Mouse (Mus musculus): ENCODE data around the gene Sulf2. TPM values are rescaled to one million over a fixed set of nuclear protein-coding genes. Genes with fewer than 3 reads are reported as not detected.

Sulf2 gene
- polyA plus RNA-seq, 1 experiment: 14.2 TPM

DNA sequence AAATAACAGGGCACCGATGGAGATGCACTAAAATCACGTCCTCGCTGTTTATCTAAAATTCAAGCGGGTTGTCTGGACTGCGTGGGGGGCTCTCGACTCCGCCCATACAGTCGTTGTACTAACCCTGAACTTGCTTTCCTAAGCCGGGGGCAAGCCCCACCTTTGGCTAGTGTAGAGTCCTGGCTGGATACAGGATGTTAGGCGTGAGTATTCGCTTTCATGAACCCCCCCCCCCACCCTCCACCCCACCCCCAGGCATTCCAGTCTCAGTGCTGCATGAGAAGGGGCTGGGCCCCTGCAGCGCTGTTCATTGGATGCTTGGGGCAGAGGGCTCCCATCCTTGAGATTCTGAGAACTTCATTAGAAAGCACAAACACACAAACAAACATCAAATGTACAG, 659 bp upstream of the Sulf2 start:
- TF ChIP-seq POLR2A (IDR thresholded peaks at IDR 0.05; ENCODE audit: control insufficient read depth, low read depth, low read length): no peak
- Histone ChIP-seq H3K36me3 (ENCODE audit: control insufficient read depth, insufficient read depth, low read length) (no peaks in the 10 kb centered on the region), H3K27me3 (ENCODE audit: control insufficient read depth, insufficient read depth, low read length) (no peaks in the 10 kb centered on the region; the same call in 1 of the 2 replicates), H3K4me1 (ENCODE audit: control insufficient read depth, insufficient read depth, low read length) (peaks cover 18% of the 10 kb centered on the region), H3K4me3 (ENCODE audit: control insufficient read depth, low read depth, low read length) (no peak overlapping the region), H3K27ac (ENCODE audit: control insufficient read depth, insufficient read depth, low read depth, low read length) (no peak overlapping the region)

DNA sequence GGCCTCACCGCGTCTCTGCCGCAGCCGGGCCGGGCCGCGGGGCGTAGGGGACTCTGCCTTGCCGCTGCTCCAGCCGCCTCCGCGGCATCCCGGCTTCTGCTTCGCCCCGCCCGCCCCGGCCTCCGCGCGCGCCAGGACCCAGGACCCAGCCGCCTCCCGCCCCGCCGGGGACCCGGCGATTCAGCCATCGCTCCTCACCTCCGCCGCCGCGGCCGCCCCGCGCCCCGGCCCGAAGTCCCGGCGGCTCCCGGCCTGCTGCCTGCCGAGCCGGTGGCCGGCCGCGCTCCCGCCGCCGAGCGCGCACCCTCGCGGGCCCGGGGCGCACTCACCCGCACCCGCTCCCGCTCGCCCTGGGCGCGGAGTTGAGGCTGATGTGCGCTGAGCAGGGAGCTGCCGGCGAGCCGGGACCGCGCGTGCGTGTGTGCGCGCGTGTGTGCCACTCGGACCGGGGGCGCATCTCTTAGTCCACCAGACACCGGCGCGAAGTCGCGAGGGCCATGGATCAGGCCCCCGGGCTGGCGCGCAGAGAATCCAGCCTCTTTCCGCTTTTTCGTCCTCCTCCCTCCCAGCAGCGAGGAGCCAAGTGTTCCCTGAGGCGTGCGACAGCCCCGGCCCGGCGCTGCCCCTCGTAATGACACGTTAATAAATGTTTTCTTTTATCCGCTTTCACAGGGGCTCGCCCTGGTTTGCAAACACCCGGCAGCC, 562 bp downstream of the Sulf2 start:
- H3K27ac ChIP-seq (ENCODE audit: control insufficient read depth, insufficient read depth, low read depth, low read length): peak overlapping the region; percentile 82
- peaks cover 18% of the 10 kb centered on the region for H3K4me1 ChIP-seq (ENCODE audit: control insufficient read depth, insufficient read depth, low read length)
- no peaks in the 10 kb centered on the region for H3K36me3 ChIP-seq (ENCODE audit: control insufficient read depth, insufficient read depth, low read length)
- peak overlapping the region; percentile 79 for H3K4me3 ChIP-seq (ENCODE audit: control insufficient read depth, low read depth, low read length)
- no peak for TF ChIP-seq POLR2A (IDR thresholded peaks at IDR 0.05; ENCODE audit: control insufficient read depth, low read depth, low read length)
- TF ChIP-seq CTCF (IDR thresholded peaks at IDR 0.05; ENCODE audit: control insufficient read depth, insufficient read depth, insufficient replicate concordance, low read depth, low read length): no peak
- no peaks in the 10 kb centered on the region; the same call in 1 of the 2 replicates for H3K27me3 ChIP-seq (ENCODE audit: control insufficient read depth, insufficient read depth, low read length)

DNA sequence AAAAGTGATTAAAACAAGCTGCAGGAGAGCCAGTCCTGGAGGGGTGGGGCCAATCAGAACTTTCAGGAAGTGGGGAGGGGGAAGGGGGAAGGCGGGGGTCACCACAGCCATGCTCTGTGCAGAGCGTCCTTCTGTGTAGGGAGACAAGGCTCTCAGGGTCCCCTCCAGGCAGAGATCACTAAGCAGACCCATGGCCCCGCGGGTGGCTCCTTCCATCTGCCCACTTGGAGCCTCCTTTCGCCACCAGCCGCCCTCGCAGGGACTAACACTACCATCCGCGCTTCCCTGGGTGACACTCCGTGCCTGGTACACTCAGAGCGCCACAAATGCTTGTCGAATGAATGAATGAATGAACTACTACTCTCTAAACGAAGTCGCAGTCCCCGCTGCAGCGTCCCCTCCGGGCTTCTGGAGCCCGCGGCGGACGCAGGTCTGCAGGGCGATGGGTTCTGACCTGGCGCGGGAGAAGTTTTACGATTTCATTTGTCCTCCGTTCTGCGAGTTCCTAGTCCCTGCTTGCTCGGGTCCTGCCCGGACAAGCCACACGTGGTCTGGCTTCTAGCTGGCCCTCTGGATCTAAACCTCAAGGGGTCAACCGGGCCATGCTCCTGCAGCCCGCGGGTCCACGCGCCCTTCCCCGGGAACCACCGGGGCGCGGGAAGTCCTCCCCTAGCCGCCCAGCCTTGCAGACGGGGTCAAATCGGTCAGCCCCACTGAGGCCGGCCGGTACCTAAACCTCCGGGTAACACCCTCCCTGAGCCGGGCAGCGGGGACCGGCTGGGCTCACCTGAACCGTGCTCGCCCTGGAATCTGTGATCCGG, 1.4 kb downstream of the Sulf2 start:
- Histone ChIP-seq H3K4me3 (ENCODE audit: control insufficient read depth, low read depth, low read length) (peak overlapping the region; percentile 79), H3K27ac (ENCODE audit: control insufficient read depth, insufficient read depth, low read depth, low read length) (peak overlapping the region; percentile 74), H3K27me3 (ENCODE audit: control insufficient read depth, insufficient read depth, low read length) (no peaks in the 10 kb centered on the region; the same call in 1 of the 2 replicates), H3K4me1 (ENCODE audit: control insufficient read depth, insufficient read depth, low read length) (peaks cover 18% of the 10 kb centered on the region), H3K36me3 (ENCODE audit: control insufficient read depth, insufficient read depth, low read length) (no peaks in the 10 kb centered on the region)
- TF ChIP-seq CTCF (IDR thresholded peaks at IDR 0.05; ENCODE audit: control insufficient read depth, insufficient read depth, insufficient replicate concordance, low read depth, low read length) (no peak), POLR2A (IDR thresholded peaks at IDR 0.05; ENCODE audit: control insufficient read depth, low read depth, low read length) (no peak)

DNA sequence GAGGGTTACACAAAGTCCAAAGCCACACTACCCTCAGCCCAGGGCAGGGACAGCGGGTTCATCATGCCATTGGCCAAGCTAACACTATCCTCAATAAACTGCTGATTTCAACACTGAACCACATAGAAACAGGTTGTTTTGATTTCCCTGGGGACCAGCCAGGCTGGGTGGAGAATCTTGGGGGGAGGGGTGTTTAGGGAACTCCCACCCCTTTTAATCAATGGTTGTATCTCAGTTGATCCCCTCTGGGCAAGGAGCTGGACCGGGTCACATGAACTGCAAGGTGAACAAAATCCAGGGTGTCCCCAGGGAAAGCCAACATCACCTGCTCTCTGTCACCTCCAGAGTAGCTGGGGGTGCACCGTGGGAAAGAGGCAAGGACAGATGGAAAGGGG, 2.1 kb downstream of the Sulf2 start:
- H3K27ac ChIP-seq (ENCODE audit: control insufficient read depth, insufficient read depth, low read depth, low read length): peak overlapping the region; percentile 27
- peaks cover 18% of the 10 kb centered on the region for H3K4me1 ChIP-seq (ENCODE audit: control insufficient read depth, insufficient read depth, low read length)
- no peak overlapping the region for H3K4me3 ChIP-seq (ENCODE audit: control insufficient read depth, low read depth, low read length)
- no peaks in the 10 kb centered on the region for H3K36me3 ChIP-seq (ENCODE audit: control insufficient read depth, insufficient read depth, low read length)
- H3K27me3 ChIP-seq (ENCODE audit: control insufficient read depth, insufficient read depth, low read length): no peaks in the 10 kb centered on the region; the same call in 1 of the 2 replicates
- TF ChIP-seq CTCF (IDR thresholded peaks at IDR 0.05; ENCODE audit: control insufficient read depth, insufficient read depth, insufficient replicate concordance, low read depth, low read length) (no peak), POLR2A (IDR thresholded peaks at IDR 0.05; ENCODE audit: control insufficient read depth, low read depth, low read length) (no peak)

DNA sequence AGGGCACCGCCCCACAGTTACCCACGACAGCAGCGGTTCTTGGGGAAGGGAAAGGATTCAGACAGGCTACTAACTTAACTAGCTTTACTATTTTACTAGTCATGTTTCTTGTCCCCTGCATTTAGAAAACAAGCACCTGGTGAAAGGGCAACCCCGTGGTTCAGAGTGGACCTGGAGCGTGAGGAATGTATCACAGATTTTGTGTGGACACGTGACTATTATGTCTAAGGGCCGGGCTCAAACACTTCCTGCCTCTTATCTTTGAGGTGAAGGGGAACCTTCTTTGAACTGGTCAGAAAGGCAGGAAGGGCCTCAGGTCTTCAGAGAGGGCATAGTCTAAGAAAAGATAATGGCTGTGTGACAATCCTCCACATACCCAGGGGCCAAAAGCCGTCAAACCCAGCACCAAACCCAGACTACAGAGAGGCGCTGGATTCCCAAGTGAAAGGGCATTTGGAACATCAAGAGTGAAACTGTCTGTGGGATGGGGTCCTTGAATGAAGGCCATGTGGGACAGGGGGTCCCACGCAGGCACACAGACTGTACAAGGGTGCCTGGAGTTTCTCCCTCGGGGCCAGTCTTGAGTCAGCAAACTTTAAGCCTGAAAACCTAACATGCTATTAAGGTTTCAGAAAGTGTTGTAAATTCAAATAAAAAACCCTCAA, 2.6 kb downstream of the Sulf2 start:
- H3K4me1 ChIP-seq (ENCODE audit: control insufficient read depth, insufficient read depth, low read length): peaks cover 18% of the 10 kb centered on the region
- H3K4me3 ChIP-seq (ENCODE audit: control insufficient read depth, low read depth, low read length): no peak overlapping the region
- no peaks in the 10 kb centered on the region; the same call in 1 of the 2 replicates for H3K27me3 ChIP-seq (ENCODE audit: control insufficient read depth, insufficient read depth, low read length)
- no peaks in the 10 kb centered on the region for H3K36me3 ChIP-seq (ENCODE audit: control insufficient read depth, insufficient read depth, low read length)
- no peak overlapping the region; the same call in none of the 2 replicates for H3K27ac ChIP-seq (ENCODE audit: control insufficient read depth, insufficient read depth, low read depth, low read length)
- no peak for TF ChIP-seq CTCF (IDR thresholded peaks at IDR 0.05; ENCODE audit: control insufficient read depth, insufficient read depth, insufficient replicate concordance, low read depth, low read length)
- TF ChIP-seq POLR2A (IDR thresholded peaks at IDR 0.05; ENCODE audit: control insufficient read depth, low read depth, low read length): no peak

DNA sequence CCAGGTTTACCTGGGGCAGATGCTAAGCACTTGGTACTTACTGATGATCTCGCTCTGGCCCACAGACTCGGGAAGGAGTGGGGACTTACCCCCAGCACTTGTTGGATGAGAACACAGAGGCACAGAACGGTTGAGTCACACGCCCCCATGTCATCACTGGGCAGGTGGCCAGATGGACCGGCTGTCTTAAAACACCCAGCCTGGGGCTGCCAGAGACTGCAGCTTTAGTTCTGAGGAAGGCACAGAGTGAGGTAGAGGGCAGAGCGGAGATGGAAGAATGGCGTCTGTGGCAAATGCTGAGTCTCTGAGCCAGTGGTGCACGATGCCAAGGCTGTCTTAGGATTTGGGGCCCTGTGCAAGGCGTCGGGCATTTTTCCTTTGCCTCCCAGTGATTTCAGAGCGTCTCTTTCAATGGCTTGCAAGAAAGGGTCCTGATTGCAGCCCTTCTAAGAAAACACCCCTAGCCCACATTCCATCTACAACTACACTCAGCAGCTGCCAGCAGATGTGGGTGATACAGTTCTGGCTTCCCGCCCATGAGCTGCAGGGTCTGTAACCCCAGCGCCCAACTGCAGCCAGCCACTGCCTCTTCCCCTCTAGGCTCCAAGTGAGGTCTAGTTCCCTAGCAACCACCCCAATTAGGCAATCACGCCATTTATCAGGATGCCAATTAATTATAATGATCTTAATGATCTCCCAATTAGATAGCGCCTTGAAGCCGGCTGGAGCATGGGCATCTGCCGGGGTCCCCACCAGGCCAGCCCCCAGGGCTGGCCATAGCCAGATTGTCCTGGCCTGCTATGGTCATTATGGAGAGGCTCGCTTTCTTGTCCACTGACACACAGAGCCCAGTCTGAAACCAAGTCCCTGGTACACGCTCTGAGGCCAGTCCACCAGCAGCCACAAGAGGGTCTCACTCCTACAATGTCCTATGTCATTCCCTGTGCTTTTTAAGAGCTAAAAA, 3.7 kb downstream of the Sulf2 start:
- Histone ChIP-seq H3K27me3 (ENCODE audit: control insufficient read depth, insufficient read depth, low read length) (no peaks in the 10 kb centered on the region; the same call in 1 of the 2 replicates), H3K36me3 (ENCODE audit: control insufficient read depth, insufficient read depth, low read length) (no peaks in the 10 kb centered on the region), H3K27ac (ENCODE audit: control insufficient read depth, insufficient read depth, low read depth, low read length) (no peak overlapping the region), H3K4me3 (ENCODE audit: control insufficient read depth, low read depth, low read length) (no peak overlapping the region), H3K4me1 (ENCODE audit: control insufficient read depth, insufficient read depth, low read length) (peaks cover 18% of the 10 kb centered on the region)
- TF ChIP-seq POLR2A (IDR thresholded peaks at IDR 0.05; ENCODE audit: control insufficient read depth, low read depth, low read length) (no peak), CTCF (IDR thresholded peaks at IDR 0.05; ENCODE audit: control insufficient read depth, insufficient read depth, insufficient replicate concordance, low read depth, low read length) (no peak)
